Mouse (Mus musculus) 3134 (cell line): ENCODE measurements around the gene Odf2l.

ENCODE experiments used
- DNase-seq: peaks from one replicate; pipeline ENCODE4 v3.0.0-alpha.2; 2011; ENCODE audit warnings: low spot score; ENCODE audit not compliant: insufficient read length; ENCODE audit errors: extremely low read depth

The Odf2l gene

DNA sequence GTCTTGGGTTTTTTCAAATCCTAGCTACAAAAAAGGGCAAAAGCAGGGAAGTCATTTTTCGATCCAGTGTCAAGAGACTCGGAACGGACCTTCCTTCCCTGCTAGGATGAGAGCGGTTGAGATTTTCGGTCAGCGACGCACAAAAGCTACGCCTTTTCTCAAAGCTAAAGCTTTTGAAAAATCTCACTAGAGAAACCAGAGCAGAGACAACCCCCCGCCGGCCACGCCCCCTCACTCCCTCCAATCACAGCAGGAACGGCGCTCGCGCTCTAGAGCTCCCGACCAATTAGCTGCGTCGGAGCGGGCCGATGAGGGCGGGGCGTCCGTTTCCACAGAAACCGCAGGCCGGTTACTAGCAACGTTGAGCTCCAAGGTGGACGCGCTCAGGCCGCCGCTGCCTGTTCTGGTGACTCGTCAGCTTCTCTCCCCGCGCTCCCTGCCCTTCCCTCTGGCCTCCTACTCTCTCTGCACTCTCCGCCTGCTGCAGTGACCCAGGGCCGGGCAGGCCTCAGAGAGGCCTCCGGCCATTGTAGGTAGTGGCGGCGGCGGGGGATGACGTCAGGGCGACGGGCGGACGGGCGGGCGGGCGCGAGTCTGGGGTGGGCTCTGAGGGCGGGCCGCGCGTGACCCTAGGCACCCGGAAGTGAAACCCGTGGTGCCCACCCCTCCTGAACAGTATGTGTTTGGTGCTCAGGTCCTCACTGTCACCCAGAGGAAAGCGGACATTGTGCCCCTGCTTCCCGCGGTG, at the start of gene Odf2l:
Gene Odf2l (plus strand): TSS at position 335 of the 748 bp plus-strand sequence.
- DNase-seq = peak; percentile 97

DNA sequence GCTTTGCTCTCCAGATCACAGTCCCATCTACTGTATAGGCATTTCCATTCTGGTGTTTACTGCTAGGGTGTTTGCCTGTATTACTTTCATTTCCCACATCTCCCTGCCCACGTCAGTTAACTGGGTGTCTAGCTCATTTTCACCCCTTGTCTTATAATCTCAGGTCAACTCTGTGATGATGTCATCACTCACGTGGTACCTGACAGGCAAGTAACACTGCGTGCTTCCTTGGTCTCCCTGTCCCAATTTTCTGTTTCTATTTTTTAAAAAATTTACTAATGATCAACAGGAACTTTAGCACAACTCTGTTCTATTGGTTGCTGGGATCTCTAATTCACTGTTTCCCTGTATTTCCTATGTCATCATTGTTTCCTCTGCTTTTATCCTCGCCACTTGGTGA, 49.4 kb upstream of the Odf2l start:
- DNase-seq = no peak

DNA sequence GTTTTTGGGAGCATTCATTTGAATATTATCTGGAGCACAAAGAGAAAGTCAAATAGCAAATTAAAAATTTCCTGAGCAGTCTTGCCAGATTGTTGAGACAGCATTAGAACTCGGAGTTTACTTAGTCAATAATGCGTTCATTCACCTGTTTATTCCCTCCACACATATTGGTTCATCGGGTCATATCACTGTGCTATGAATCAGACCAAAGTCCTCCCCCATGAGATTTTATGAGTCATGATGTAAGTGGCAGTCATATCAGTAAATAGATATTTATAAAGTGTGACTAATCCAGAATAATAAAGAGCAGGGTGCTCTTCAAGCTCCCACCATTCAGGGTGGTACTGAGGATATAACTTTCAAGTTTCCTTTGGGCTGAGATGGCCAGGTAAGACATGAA, 46.0 kb upstream of the Odf2l start:
- no peak for DNase-seq

DNA sequence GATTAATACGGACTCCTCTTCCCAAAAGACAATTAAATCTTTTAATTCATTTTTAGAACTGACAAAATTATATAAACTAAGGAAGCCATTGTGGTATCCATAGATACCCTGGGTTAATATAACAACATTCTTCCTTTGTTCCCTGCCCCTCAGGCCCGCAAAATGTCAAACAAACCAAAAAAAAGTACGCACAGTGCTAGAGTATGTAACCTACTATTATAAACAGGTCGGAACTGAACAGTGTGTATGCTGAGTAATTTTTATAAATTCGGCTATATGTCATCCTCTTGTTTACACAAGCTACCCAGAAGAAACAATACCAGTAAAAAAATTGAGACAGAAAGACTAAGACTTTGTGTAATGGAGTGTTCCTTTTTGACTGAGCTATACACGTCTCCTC, 40.0 kb upstream of the Odf2l start:
- no peak for DNase-seq

DNA sequence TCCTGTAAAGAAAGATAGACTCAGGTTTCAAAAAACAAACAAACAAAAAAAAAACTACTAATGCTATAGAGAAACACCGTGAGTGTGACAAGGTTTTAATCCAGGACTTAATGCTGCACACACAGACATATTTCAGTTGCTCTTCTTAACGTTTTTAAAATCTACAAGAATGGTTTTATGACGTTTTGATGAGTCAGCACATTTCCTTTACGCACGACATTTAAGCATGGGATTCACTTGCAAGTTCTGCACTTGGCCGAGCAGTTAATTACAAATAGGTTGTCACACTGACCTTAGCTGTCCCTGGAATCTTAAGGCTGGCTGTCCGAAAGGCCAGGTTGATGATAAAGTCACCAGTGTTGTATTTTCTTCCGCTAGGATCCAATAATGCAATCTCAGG, 37.5 kb upstream of the Odf2l start:
- DNase-seq = no peak

DNA sequence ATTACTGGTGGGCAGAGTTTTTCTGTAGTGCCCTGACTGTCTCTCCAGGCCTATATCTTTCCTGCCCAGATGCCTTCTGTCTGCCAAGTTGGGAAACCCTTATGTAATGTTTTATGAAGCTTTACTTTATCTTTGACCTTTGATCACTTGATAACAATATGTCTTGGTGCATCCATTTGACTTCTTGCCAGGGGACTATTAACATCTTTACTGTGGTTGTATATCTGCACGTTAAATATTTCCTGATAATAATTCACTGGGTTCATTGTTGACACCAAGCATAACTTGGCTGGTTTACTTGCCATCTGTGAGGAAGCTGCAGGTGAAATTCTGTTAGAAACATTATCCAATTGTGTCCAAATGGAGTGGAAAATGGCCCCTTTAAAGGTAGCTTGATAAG, 35.3 kb upstream of the Odf2l start:
- DNase-seq = no peak

DNA sequence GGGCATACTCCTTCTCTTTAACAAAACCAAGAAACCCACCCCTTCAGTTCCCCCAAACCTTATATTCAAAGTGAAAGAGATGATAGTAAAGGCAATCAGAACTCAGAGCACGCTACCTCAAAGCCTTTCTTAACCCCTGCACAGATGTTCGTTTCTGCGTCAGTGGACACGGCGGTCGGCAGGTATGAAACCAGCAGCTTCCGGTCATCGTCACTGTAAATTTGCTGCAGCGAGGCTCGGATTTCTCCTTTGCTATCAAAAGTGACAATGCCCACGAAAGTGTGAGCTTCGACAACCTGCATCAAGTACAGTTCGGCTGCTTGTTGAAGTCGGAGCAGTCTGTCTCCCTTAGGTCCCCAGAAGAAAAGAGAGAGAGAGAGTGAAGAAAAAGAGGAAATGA, 32.2 kb upstream of the Odf2l start:
- no peak for DNase-seq

DNA sequence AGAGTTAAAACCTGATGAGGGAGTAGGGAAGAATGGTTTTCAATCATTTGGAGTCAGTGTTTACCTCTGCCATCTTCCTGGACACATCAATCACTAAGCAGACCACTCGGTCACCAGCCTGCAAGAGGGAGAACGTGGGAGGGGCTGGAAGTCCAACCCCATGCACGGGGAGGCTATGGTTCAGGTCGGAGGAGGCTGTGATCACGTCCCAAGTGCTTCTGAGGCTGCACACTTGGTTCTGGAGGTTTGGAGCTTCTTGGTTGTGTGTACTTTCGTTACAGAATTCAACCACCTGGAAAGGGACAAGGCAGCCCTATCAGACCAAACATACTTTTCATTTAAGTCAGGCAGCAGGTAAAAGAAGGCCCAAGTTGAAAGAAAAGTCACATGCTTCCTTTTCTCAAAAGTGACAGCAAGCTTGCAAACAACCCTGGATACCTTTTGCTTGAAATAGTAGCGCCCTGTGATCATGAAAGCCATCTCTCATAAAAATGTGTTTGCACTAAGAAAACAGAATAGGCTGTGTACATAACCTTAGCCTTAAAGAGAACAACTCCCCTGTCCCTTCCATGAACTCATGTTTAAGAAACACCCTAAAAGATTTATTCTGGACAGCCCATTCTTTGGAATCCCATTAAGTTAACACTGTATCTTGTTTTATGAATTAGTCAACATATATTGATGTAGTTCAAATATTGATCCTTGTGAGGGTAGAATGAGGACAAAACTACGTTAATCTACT, 30.4 kb upstream of the Odf2l start:
- DNase-seq = no peak

DNA sequence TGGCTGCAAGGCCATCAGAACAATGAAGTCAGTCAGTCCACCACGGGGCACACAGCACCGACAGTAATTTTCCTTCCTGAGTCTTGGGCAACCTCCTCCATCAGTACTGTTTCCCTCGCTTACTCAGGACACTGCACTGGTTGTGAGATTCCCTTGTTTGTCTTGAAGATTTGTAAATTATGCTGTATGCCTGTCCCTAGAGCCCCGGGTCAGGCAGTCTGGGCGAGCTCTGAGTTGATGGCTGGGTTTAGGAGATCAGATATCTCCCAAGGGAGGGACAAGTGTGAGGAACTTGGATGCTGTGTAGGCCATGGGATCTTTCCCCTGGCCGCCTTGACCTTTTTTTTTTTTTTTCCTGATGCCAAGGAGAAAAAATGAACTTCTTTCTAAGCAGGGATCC, 19.1 kb upstream of the Odf2l start, which contains the start of gene Clca2:
Gene Clca2 (minus strand): TSS at position 153 of the 400 bp plus-strand sequence.
- no peak for DNase-seq

DNA sequence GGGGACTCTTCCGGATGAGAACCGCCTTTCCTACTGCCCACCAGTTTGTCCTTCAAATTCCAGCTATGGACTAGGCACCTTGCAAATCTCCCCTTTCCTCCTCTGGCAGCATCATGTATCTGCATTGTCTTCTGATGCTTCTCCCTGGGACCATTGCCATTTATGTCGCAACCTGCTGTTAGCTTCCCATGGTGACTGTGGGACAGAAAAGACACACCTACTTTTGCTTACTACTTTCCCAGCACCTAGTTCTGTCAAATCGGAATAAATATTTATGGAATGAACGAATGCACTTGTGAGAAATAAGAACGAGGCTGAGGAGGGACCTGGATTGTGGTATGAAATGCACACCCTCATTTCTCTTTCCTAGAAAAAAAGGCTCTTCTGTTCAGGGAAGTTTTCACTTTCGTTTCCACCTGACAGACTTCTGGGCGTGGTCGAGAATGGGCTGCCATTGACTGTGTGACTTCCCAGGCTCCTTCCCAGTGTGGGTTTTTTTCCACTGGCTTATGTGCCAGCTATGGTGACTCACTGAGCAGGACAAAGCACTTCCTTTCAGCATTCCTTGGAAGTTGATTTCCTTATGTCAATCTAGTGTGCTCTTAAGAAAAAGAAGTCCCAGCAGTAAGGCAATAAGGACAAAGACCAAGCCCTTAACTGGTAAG, 16.4 kb upstream of the Odf2l start:
- DNase-seq = peak; percentile 83

DNA sequence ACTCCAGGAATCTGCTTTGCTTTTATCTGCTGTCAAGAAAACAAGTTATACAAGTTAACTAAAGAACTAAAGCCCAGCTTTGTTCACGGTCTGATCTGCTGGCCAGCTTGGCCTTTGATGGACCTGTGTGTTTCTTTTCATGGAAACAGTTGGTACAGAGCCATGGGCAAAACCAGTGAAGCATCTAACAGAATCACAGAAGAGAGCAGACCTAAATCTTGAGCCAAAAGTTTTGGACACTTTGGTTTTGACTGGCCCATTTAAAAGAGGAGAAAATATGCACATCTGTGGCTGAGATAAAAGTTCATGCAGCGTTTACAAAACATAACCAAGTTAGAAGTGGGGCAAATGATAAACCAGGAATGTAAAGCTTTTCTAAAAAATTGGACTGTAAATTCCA, 15.1 kb upstream of the Odf2l start:
- no peak for DNase-seq

DNA sequence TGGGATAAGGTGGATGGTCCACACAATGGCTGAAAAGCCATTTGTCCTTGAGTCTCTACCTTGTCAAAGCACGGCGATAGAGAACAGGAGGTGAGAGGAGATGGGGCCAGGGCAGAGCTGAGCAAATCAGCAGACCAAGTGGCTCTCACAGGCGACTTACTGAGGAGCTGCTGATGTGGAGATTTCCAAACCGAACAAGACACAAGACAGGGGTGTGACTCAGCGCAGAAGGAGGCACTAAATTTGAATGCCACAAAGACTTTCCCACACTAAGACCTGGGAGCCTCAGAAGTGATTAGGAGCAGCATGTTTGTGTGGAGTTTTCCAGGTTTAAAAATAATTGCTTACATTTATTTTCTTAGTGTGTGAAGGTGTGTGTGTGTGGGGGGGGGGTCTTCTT, 14.6 kb upstream of the Odf2l start:
- peak; percentile 37 for DNase-seq

DNA sequence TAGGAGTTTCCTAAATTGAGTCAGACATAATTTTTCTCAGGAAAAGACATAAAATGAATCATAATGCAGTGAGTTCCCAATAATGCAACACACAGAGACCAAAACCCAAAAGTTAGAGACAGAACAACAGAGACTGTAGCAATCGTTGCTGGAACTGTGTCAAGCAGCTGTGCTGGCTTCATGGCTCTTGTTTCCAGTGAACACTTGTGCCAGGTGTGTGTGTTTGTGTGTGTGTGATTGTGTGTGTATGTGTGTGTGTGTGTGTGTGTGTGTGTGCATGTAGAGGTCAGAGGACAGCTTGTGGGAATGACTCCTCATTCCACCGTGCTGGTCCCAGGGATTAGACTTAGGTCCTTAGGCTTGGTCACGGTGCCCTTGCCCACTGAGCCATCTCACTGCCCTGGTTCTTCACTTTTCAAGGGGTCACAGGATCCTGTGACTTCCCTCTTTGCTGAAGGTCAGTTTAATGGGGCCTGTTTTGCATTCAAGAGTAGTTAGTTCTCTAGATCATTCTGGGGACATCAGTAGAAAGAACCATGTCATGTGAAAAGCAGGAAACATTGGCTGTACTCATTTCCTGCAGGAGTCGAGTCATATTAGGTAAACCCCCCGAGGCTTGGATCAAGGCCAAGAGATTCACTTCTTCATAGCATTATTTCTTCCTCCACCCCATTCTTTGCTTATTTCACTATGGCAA, 13.2 kb upstream of the Odf2l start:
- peak; percentile 29 for DNase-seq

DNA sequence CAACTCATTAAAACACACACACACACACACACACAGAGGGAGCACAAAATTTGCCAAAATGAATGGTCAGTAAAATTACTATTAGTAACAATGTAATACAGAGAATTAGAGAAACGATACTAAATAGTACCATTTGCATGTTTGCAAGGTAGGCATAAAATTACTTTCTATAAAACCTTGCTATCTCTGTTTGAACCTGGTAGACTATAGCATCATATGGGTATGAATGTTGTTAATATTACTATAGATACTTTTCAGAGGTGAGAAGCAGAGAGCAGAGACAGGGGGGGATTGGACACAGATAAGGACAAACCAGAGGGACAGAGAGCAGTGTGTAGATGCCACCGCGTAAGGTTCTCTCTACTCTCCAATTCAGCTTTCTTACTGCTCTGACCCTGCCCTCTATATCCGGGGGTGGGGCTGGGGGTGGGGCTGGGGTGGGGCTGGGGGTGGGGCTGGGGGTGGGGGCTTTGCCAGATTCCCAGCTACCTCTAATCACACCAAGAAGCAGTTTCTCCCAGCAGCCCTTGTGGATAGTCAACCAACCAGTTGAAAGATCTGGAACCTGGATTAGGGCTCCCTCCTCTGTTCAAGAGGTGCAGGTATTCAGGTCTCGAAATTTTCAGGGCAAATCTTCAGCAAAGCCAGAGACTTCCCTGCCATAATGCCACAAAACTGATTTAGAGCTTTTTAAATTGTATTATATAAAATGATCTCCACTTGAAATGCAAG, 12.4 kb upstream of the Odf2l start:
- DNase-seq = no peak

DNA sequence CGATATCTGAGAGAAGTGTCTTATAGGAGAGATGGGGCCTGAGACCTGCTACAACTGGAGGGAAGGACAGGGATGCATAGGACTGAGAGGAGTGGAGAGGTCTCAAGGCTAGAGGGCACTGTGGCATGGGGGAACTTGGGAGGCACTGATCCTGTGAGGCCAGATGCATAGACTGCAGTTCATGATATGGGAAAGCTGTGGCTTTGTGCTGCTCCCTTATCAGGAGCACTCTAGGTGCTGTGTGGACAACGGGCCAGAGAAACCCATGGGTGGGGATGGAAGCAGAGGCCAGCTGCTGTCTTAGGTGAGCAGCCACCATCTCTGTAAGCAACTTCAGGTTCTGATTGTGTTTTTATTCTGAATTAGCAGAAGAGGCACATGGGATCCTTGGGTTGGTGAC, 3.2 kb upstream of the Odf2l start:
- DNase-seq = no peak

DNA sequence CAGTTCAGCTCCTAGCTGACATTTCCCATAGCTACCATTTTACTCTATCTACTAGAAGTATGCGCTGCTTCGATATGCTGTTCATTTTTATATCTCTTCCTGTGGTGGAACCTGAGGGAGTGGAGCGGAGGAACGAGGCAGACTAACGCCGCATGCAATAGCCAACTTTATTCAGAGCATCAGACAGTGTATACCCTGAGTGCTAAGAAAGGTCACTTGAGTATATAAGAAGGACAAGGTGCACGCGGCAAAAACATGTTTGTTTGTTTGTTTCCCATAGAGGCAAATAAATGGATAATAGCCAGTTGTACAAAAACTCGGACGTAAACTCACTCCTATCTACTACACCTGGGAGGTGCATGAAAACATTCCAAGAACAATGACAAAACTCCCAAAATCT, 751 bp upstream of the Odf2l start:
- DNase-seq = no peak

DNA sequence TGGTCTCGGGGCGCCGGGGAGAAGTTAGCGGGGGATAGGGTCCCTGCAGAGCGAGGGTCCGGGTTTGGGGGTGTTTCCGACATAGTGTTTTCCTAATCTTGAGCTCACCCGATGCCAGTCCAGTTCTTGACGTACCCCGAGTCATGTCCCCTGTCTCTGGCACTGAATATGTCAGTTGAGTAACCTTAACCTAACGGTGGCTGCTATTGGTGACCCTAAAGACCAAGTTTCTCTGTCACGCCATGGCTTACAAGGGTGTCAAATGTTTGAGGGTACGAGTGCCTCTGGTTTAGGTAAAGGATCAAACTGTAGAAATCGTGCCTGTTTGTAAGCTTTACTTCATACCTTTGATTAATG, 592 bp downstream of the Odf2l start:
- no peak for DNase-seq

DNA sequence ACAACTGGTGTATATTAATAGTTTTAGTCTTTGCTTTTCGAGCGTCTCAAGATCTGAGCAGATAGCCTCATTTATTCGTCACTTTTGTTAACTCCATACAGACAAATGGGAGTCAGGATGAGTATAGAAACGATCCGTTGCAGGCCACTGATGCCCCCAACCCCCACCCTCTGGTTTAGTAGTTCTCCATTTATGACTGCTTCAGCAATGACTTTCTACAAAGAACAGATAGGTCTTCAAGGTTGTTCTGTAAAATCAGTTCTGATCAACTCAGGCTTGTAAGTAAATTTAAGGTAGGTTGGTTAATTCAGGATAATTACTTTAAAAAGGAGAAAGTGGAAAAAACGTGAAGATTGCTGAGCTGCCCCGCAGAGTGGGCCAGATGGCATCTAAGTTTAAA, 1.0 kb downstream of the Odf2l start:
- no peak for DNase-seq

DNA sequence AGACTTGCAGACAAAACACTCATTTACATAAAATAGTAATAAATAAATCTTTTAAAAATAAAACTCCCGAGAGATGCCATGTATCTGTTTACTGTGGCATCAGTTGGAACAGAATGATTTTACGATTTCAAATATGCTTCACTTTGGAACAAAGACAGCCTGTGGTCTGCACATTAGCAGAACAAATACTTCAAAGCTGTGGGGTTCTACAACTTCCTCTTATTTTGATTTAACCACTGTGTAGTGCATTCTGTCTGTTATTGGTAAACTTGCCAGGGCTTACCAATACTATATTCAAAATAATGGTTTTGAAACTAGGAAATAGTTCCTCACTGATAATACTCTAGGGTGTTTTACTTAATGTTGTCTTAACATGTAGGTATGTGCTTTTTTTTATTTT, 8.2 kb downstream of the Odf2l start:
- DNase-seq = no peak

DNA sequence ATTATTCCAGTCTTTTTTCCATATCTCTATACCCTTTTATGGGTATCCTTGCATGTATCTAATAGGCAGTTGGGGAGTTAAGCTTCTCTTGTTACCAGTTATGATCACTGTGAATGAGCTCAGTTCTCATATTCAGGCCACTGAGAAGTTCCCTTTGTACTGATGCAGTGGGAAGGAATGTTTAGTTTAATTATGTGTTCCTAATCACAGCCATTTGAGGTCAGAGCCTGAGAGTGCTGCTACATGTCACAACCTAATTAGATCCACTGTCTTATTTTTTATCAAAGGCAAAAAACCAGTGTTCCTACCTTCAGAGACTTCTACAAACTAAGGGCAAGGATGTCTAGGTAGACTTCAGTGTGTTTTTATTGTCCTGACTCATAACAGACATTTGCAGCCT, 11.0 kb downstream of the Odf2l start:
- no peak for DNase-seq
